Mouse (Mus musculus) spleen, adult 10 weeks (tissue): Measurements from ENCODE around the gene Olfr536. TPM values are rescaled to one million over a fixed set of nuclear protein-coding genes. Genes with fewer than 3 reads are reported as not detected.

Experiments used
- polyA plus RNA-seq: library from polyadenylated mRNA; stranded (reverse); fragments of 350-450 nt; fragmentation: Illumina TruSeq; extraction: RNeasy Lipid Tissue Mini Kit (QIAGEN cat#74804); gene quantifications from one replicate; pipeline ENCODE4 v1.2.3, GENCODE M21; 2015; ENCODE audit warnings: low replicate concordance; ENCODE audit not compliant: insufficient read depth

Gene Olfr536
- polyA plus RNA-seq = not detected

GRCm38 (mm10) chr7:140507346-140508021, at the start of gene Olfr536:
Gene Olfr536, minus strand, starts transcription at chr7:140507396.

GRCm38 (mm10) chr7:140483916-140484315, 23.3 kb downstream of the Olfr536 start, which contains the start of gene Olfr535:
Gene Olfr535, plus strand, starts transcription at chr7:140484216.

GRCm38 (mm10) chr7:140463070-140463469, 44.1 kb downstream of the Olfr536 start, which contains the start of gene Olfr533:
Gene Olfr533, plus strand, starts transcription at chr7:140463370.

Other genes starting within 250 kb of the Olfr536 start
- gene Olfr525, start 186.5 kb downstream of the Olfr536 start, polyA plus RNA-seq = not detected
- not detected for gene Olfr527, start 173.4 kb downstream of the Olfr536 start, polyA plus RNA-seq
- gene Olfr60, start 145.7 kb downstream of the Olfr536 start, polyA plus RNA-seq = 0.25 TPM
- gene Olfr530, start 131.1 kb downstream of the Olfr536 start, polyA plus RNA-seq = not detected
- not detected for gene Olfr531, start 104.5 kb downstream of the Olfr536 start, polyA plus RNA-seq
- gene Olfr532, start 85.8 kb downstream of the Olfr536 start, polyA plus RNA-seq = not detected
- not detected for gene Olfr533, start 44.0 kb downstream of the Olfr536 start, polyA plus RNA-seq
- not detected for gene Olfr535, start 23.2 kb downstream of the Olfr536 start, polyA plus RNA-seq
- not detected for gene Olfr538, start 60.5 kb upstream of the Olfr536 start, polyA plus RNA-seq
- gene Olfr46, start 93.9 kb upstream of the Olfr536 start, polyA plus RNA-seq = not detected
- not detected for gene Olfr61, start 121.6 kb upstream of the Olfr536 start, polyA plus RNA-seq
- not detected for gene Olfr53, start 139.1 kb upstream of the Olfr536 start, polyA plus RNA-seq
- gene Olfr539, start 152.5 kb upstream of the Olfr536 start, polyA plus RNA-seq = not detected
- gene Olfr45, start 174.6 kb upstream of the Olfr536 start, polyA plus RNA-seq = not detected
- gene Olfr541, start 189.9 kb upstream of the Olfr536 start, polyA plus RNA-seq = not detected